Mouse (Mus musculus) adrenal gland, adult 18-20 months (tissue): ENCODE results near the gene Olfr578. TPM values are rescaled to one million over a fixed set of nuclear protein-coding genes. Genes with fewer than 3 reads are reported as not detected.

Source experiments
- DNase-seq, 2 experiments: peaks; one replicate each; pipeline ENCODE4 v3.0.0; 2021 to 2022; ENCODE audit warnings: low spot score in 2 of 2
- long read RNA-seq, 2 experiments: library from polyadenylated mRNA; stranded (forward); transcript quantifications; one replicate each; pipeline ENCODE4 v2.0.0; 2021
- total RNA-seq, 2 experiments: library from RNA; stranded (reverse); gene quantifications; 1 replicate in 1 of 2; 2 replicates in 1 of 2; pipeline ENCODE4 v1.2.3; 2021

Olfr578 gene
- total RNA-seq: not detected
- long read RNA-seq, experiment 1: 0 reads
- long read RNA-seq, experiment 2: 0 reads

DNA sequence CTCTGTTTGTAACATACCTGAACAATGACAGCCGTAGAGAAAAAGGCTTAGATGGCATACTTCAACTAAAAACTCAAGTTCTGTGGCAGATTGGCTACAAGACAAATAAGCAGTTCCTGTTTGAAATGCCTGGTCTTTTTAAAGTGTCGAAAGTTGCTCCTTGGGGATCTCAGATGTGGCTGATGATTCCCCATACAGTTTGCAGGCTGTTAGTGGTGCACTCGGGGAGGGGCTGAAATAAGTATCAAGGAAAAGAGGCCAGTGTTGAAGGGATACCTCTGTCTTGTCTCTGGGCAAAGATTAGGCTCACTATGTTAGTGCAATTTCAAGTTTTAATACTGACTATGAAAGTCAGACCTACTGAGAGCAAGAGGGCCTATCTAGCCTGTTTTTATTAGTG is at the start of gene Olfr578:
Gene Olfr578, minus strand, starts transcription at position 101 of the 400 bp plus-strand sequence.
- DNase-seq: no peak

DNA sequence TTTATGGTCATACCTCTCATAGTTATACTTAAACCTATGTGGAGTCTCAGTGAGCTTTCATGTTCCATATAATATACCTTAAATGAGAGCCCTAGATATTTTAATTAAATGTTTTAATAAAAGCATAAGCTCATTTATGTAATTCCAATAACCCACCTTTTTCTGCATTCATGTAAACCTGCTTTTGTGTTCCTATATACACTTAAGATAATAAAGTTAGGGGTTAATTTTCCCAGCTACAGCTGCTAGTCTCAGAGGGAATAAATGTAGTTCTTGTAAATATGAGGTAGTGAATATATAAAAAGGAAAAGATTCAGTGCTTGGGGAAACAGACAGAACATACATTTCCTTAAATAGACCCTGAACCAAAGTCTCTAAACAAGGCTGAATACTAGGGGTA is 48.6 kb upstream of the Olfr578 start, which contains the start of gene Olfr582:
Gene Olfr582, plus strand, starts transcription at position 301 of the 400 bp plus-strand sequence.
- no peak for DNase-seq

- DNase-seq: no peak
Observed at GRCm38 (mm10) chr7:102975843-102976242, 13.3 kb downstream of the Olfr578 start, which contains the start of gene Olfr577. Olfr577 (minus strand) TSS chr7:102975943.

DNA sequence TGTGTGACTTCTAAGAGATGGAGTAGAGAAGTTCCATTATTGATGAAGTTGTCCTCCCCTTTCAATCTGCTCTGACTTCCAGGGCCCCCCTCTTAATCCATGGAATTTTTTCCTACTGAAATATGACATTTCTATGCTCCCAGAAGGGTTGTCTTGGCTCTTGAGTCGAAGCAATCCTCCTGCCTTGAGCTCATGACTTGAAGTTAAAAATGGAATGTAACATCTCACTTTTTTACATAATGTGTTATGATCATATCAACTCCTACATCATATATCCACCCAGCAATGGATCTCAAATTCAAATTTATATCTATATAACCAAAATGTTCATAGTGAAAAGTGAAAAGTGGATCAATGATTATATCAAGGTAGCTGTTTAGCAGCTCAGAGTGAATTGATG is 14.7 kb downstream of the Olfr578 start:
- no peak for DNase-seq

DNA sequence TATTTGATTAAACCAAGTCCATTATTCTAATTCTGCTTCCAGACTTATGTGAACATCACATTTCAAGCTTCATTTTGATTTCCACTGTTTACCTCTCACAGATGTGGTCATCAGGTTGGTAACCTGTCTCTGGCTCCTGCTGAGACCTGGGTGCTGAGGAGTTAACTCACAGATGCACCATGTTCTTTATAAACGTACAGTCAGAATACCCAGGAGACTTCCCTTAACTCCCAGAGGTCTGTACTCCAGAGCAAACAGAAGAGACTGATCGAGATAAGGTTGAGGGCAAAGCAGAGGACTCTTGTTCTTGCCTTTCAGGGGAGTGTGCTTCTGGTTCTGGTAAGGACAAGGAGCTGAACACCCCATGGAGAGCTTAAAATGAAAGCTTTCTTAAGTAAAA is 26.8 kb downstream of the Olfr578 start, which contains the start of gene Olfr576:
Gene Olfr576, plus strand, starts transcription at position 301 of the 400 bp plus-strand sequence.
- no peak for DNase-seq

- no peak for DNase-seq
Observed at GRCm38 (mm10) chr7:102958593-102958992, 30.5 kb downstream of the Olfr578 start, which contains the start of gene Olfr575. Olfr575 (minus strand) TSS chr7:102958775.

DNA sequence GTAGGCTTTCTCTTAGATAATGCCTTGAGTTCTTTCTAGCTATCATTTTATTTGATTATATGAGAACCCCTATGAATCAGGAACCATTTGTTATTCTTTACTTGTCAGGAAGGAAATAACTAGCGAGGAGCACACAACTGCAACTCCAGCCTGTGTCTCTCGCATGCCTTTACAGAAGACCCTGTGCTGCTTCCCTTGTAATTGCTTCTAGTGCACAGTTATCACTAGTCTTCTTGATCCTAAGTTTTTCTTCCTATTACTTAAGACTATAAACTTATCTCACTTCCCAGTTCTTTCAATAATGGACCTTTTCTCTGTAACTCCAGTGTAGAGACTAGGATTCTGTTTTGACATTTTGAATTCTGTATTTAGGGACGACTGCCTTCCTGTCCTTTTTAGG is 31.0 kb downstream of the Olfr578 start:
- DNase-seq: no peak

GRCm38 (mm10) chr7:102950732-102951131 is 38.4 kb downstream of the Olfr578 start:
- DNase-seq: no peak

DNA sequence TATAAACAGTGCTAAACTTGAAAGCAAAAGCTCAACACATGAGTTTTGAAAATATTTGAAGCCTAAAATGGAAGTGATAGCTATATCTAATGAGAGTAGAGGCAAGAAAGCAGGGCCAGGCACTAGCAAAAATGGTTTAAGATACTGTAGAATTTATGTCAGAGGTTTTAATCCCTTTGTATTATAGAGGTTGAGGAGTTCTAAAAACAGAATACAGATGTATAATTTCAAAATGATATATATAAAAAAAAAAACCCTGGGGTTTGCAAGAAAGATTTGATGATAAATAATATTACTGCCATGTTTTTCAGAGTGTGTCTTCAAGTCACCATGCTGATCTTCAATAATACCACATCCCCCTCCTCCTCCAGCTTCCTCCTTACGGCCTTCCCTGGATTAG is 41.0 kb downstream of the Olfr578 start, which contains the start of gene Olfr574:
Gene Olfr574, plus strand, starts transcription at position 301 of the 400 bp plus-strand sequence.
- DNase-seq: no peak

GRCm38 (mm10) chr7:102943417-102943816 is 45.7 kb downstream of the Olfr578 start:
- DNase-seq: no peak

GRCm38 (mm10) chr7:102942475-102942874 is 46.6 kb downstream of the Olfr578 start, which contains the start of gene Olfr573-ps1:
Olfr573-ps1 (minus strand) TSS chr7:102942575.
- DNase-seq: no peak

Other genes with a start within 250 kb of the Olfr578 start
- not detected for gene Olfr560, start 230.0 kb downstream of the Olfr578 start, total RNA-seq
- under 1 TPM in 1 of 2 experiments, not detected in 1; 0.22 TPM for gene Olfr78, start 229.9 kb downstream of the Olfr578 start, total RNA-seq
- gene Olfr561, start 218.1 kb downstream of the Olfr578 start, total RNA-seq: not detected
- not detected for gene Olfr564, start 185.8 kb downstream of the Olfr578 start, total RNA-seq
- gene Olfr566, start 130.6 kb downstream of the Olfr578 start, total RNA-seq: not detected
- gene Olfr568, start 112.2 kb downstream of the Olfr578 start, total RNA-seq: not detected
- not detected for gene Olfr569, start 98.4 kb downstream of the Olfr578 start, total RNA-seq
- gene Olfr570, start 94.7 kb downstream of the Olfr578 start, total RNA-seq: not detected
- not detected for gene Olfr571, start 71.8 kb downstream of the Olfr578 start, total RNA-seq
- gene Olfr572, start 64.9 kb downstream of the Olfr578 start, total RNA-seq: not detected
- not detected for gene Olfr573-ps1, start 46.7 kb downstream of the Olfr578 start, total RNA-seq
- under 1 TPM in 1 of 2 experiments, not detected in 1; 0.38 TPM for gene Olfr574, start 40.9 kb downstream of the Olfr578 start, total RNA-seq
- not detected for gene Olfr575, start 30.5 kb downstream of the Olfr578 start, total RNA-seq
- not detected for gene Olfr576, start 26.7 kb downstream of the Olfr578 start, total RNA-seq
- not detected for gene Olfr577, start 13.4 kb downstream of the Olfr578 start, total RNA-seq
- not detected for gene Olfr582, start 48.7 kb upstream of the Olfr578 start, total RNA-seq
- not detected for gene Olfr583, start 62.0 kb upstream of the Olfr578 start, total RNA-seq
- gene Olfr584, start 92.6 kb upstream of the Olfr578 start, total RNA-seq: not detected
- gene Olfr585, start 108.4 kb upstream of the Olfr578 start, total RNA-seq: not detected
- gene Olfr586, start 136.3 kb upstream of the Olfr578 start, total RNA-seq: not detected
- gene Olfr588-ps1, start 151.6 kb upstream of the Olfr578 start, total RNA-seq: not detected
- gene Olfr589, start 167.0 kb upstream of the Olfr578 start, total RNA-seq: not detected
- not detected for gene Olfr591, start 189.0 kb upstream of the Olfr578 start, total RNA-seq
- not detected for gene Olfr592, start 195.5 kb upstream of the Olfr578 start, total RNA-seq
- not detected for gene Olfr593, start 222.5 kb upstream of the Olfr578 start, total RNA-seq
- gene Olfr594, start 227.7 kb upstream of the Olfr578 start, total RNA-seq: not detected